Mouse (Mus musculus): ENCODE data around the gene Rars2. TPM values are rescaled to one million over a fixed set of nuclear protein-coding genes. Genes with fewer than 3 reads are reported as not detected.

Gene Rars2
- polyA plus RNA-seq, 1 experiment from 2014 or later: 82.5 TPM

- 90% methylated on average over 7 of the region's 7 CpGs for WGBS
- Histone ChIP-seq H3K27me3 (ENCODE audit: control insufficient read depth, insufficient read depth, low read length) (no peaks in the 10 kb centered on the region), H3K9ac (ENCODE audit: low read length) (no peak overlapping the region), H3K36me3 (ENCODE audit: control insufficient read depth, insufficient read depth, low read length) (peaks cover 9% of the 10 kb centered on the region; the same call in 1 of the 2 replicates), H3K4me1 (replicated peaks; ENCODE audit: control insufficient read depth, insufficient read depth, low read length) (no peaks in the 10 kb centered on the region), H3K9me3 (ENCODE audit: control insufficient read depth, low read length) (no peaks in the 10 kb centered on the region), H3K4me2 (ENCODE audit: low read depth, low read length, severe bottlenecking) (no peak overlapping the region), H3K27ac (ENCODE audit: low read depth, low read length) (no peak overlapping the region), H3K4me3 (ENCODE audit: low read depth, low read length) (no peak overlapping the region)
- no peak for ATAC-seq (replicated peaks; ENCODE audit: low FRiP score)
- no peak for DNase-seq (ENCODE audit: low spot score)
Observed at GRCm38 (mm10) chr4:34584871-34585607, 29.7 kb upstream of the Rars2 start.

GRCm38 (mm10) chr4:34603123-34603522 lies 11.6 kb upstream of the Rars2 start:
- no peak overlapping the region for H3K4me2 ChIP-seq (ENCODE audit: low read depth, low read length, severe bottlenecking)
- H3K27ac ChIP-seq (ENCODE audit: low read depth, low read length): no peak overlapping the region
- no peaks in the 10 kb centered on the region for H3K4me1 ChIP-seq (replicated peaks; ENCODE audit: control insufficient read depth, insufficient read depth, low read length)
- H3K27me3 ChIP-seq (ENCODE audit: control insufficient read depth, insufficient read depth, low read length): no peaks in the 10 kb centered on the region
- ATAC-seq (replicated peaks; ENCODE audit: low FRiP score) (no peak), DNase-seq (ENCODE audit: low spot score) (no peak)
- no peaks in the 10 kb centered on the region for H3K9me3 ChIP-seq (ENCODE audit: control insufficient read depth, low read length)
- WGBS: 88% methylated on average over 6 of the region's 6 CpGs
- no peak overlapping the region for H3K9ac ChIP-seq (ENCODE audit: low read length)
- H3K4me3 ChIP-seq (ENCODE audit: low read depth, low read length): no peak overlapping the region
- peaks cover 7% of the 10 kb centered on the region; the same call in 1 of the 2 replicates for H3K36me3 ChIP-seq (ENCODE audit: control insufficient read depth, insufficient read depth, low read length)

- peaks cover 5% of the 10 kb centered on the region; the same call in 1 of the 2 replicates for H3K36me3 ChIP-seq (ENCODE audit: control insufficient read depth, insufficient read depth, low read length)
Observed at GRCm38 (mm10) chr4:34606658-34607057, 8.1 kb upstream of the Rars2 start.

GRCm38 (mm10) chr4:34613571-34614145 lies 1.1 kb upstream of the Rars2 start:
- 78% methylated on average over 6 of the region's 6 CpGs for WGBS
- H3K9me3 ChIP-seq (ENCODE audit: control insufficient read depth, low read length): no peaks in the 10 kb centered on the region
- ATAC-seq (replicated peaks; ENCODE audit: low FRiP score): no peak
- H3K27me3 ChIP-seq (ENCODE audit: control insufficient read depth, insufficient read depth, low read length): no peaks in the 10 kb centered on the region
- peak overlapping the region; percentile 88; the same call in 1 of the 2 replicates for H3K9ac ChIP-seq (ENCODE audit: low read length)
- peak overlapping the region; percentile 90 for H3K4me2 ChIP-seq (ENCODE audit: low read depth, low read length, severe bottlenecking)
- peaks cover 13% of the 10 kb centered on the region for H3K4me1 ChIP-seq (replicated peaks; ENCODE audit: control insufficient read depth, insufficient read depth, low read length)
- no peak overlapping the region for H3K27ac ChIP-seq (ENCODE audit: low read depth, low read length)
- no peak for DNase-seq (ENCODE audit: low spot score)
- H3K36me3 ChIP-seq (ENCODE audit: control insufficient read depth, insufficient read depth, low read length): no peaks in the 10 kb centered on the region
- peak overlapping the region; percentile 77 for H3K4me3 ChIP-seq (ENCODE audit: low read depth, low read length)

More at GRCm38 (mm10) chr4:34606658-34607057, 8.1 kb upstream of the Rars2 start:
- Histone ChIP-seq H3K4me2 (ENCODE audit: low read depth, low read length, severe bottlenecking) (no peak overlapping the region), H3K9ac (ENCODE audit: low read length) (no peak overlapping the region), H3K27ac (ENCODE audit: low read depth, low read length) (no peak overlapping the region), H3K9me3 (ENCODE audit: control insufficient read depth, low read length) (no peaks in the 10 kb centered on the region), H3K4me3 (ENCODE audit: low read depth, low read length) (no peak overlapping the region), H3K27me3 (ENCODE audit: control insufficient read depth, insufficient read depth, low read length) (no peaks in the 10 kb centered on the region), H3K4me1 (replicated peaks; ENCODE audit: control insufficient read depth, insufficient read depth, low read length) (no peaks in the 10 kb centered on the region)
- 98% methylated on average over 10 of the region's 10 CpGs for WGBS
- ATAC-seq (replicated peaks; ENCODE audit: low FRiP score): no peak
- no peak for DNase-seq (ENCODE audit: low spot score)

GRCm38 (mm10) chr4:34615303-34615702 lies 546 bp downstream of the Rars2 start:
- H3K4me2 ChIP-seq (ENCODE audit: low read depth, low read length, severe bottlenecking): peak overlapping the region; percentile 90
- no peak for DNase-seq (ENCODE audit: low spot score)
- H3K4me1 ChIP-seq (replicated peaks; ENCODE audit: control insufficient read depth, insufficient read depth, low read length): peaks cover 13% of the 10 kb centered on the region
- 2% methylated on average over 13 of the region's 13 CpGs for WGBS
- H3K27me3 ChIP-seq (ENCODE audit: control insufficient read depth, insufficient read depth, low read length): no peaks in the 10 kb centered on the region
- 0 out of 2 replicates have a peak, but pooled peaks have one; percentile 33 for ATAC-seq (replicated peaks; ENCODE audit: low FRiP score)
- H3K9me3 ChIP-seq (ENCODE audit: control insufficient read depth, low read length): no peaks in the 10 kb centered on the region
- H3K27ac ChIP-seq (ENCODE audit: low read depth, low read length): no peak overlapping the region
- no peaks in the 10 kb centered on the region for H3K36me3 ChIP-seq (ENCODE audit: control insufficient read depth, insufficient read depth, low read length)
- peak overlapping the region; percentile 88 for H3K9ac ChIP-seq (ENCODE audit: low read length)
- H3K4me3 ChIP-seq (ENCODE audit: low read depth, low read length): peak overlapping the region; percentile 77

- Histone ChIP-seq H3K4me3 (ENCODE audit: low read depth, low read length) (peak overlapping the region; percentile 77; the same call in 1 of the 2 replicates), H3K27me3 (ENCODE audit: control insufficient read depth, insufficient read depth, low read length) (no peaks in the 10 kb centered on the region), H3K4me2 (ENCODE audit: low read depth, low read length, severe bottlenecking) (peak overlapping the region; percentile 90; the same call in 1 of the 2 replicates), H3K9ac (ENCODE audit: low read length) (peak overlapping the region; percentile 88), H3K36me3 (ENCODE audit: control insufficient read depth, insufficient read depth, low read length) (no peaks in the 10 kb centered on the region), H3K27ac (ENCODE audit: low read depth, low read length) (no peak overlapping the region), H3K9me3 (ENCODE audit: control insufficient read depth, low read length) (no peaks in the 10 kb centered on the region), H3K4me1 (replicated peaks; ENCODE audit: control insufficient read depth, insufficient read depth, low read length) (peaks cover 13% of the 10 kb centered on the region)
- DNase-seq (ENCODE audit: low spot score): no peak
- no peak for ATAC-seq (replicated peaks; ENCODE audit: low FRiP score)
- WGBS: 46% methylated on average over 8 of the region's 8 CpGs
Observed at GRCm38 (mm10) chr4:34616146-34616545, 1.4 kb downstream of the Rars2 start.

- Histone ChIP-seq H3K9ac (ENCODE audit: low read length) (no peak overlapping the region), H3K27me3 (ENCODE audit: control insufficient read depth, insufficient read depth, low read length) (no peaks in the 10 kb centered on the region), H3K9me3 (ENCODE audit: control insufficient read depth, low read length) (no peaks in the 10 kb centered on the region), H3K27ac (ENCODE audit: low read depth, low read length) (no peak overlapping the region), H3K4me1 (replicated peaks; ENCODE audit: control insufficient read depth, insufficient read depth, low read length) (no peaks in the 10 kb centered on the region), H3K4me2 (ENCODE audit: low read depth, low read length, severe bottlenecking) (no peak overlapping the region), H3K36me3 (ENCODE audit: control insufficient read depth, insufficient read depth, low read length) (no peaks in the 10 kb centered on the region), H3K4me3 (ENCODE audit: low read depth, low read length) (no peak overlapping the region)
- 89% methylated on average over 4 of the region's 4 CpGs for WGBS
- ATAC-seq (replicated peaks; ENCODE audit: low FRiP score) (no peak), DNase-seq (ENCODE audit: low spot score) (no peak)
Observed at GRCm38 (mm10) chr4:34625556-34625955, 10.8 kb downstream of the Rars2 start.

GRCm38 (mm10) chr4:34626401-34626800 lies 11.6 kb downstream of the Rars2 start:
- 93% methylated on average over 6 of the region's 6 CpGs for WGBS
- H3K4me3 ChIP-seq (ENCODE audit: low read depth, low read length): no peak overlapping the region
- ATAC-seq (replicated peaks; ENCODE audit: low FRiP score) (no peak), DNase-seq (ENCODE audit: low spot score) (no peak)
- H3K9me3 ChIP-seq (ENCODE audit: control insufficient read depth, low read length): no peaks in the 10 kb centered on the region
- H3K9ac ChIP-seq (ENCODE audit: low read length): no peak overlapping the region
- H3K36me3 ChIP-seq (ENCODE audit: control insufficient read depth, insufficient read depth, low read length): no peaks in the 10 kb centered on the region; the same call in 1 of the 2 replicates
- no peaks in the 10 kb centered on the region for H3K4me1 ChIP-seq (replicated peaks; ENCODE audit: control insufficient read depth, insufficient read depth, low read length)
- no peak overlapping the region for H3K27ac ChIP-seq (ENCODE audit: low read depth, low read length)
- H3K4me2 ChIP-seq (ENCODE audit: low read depth, low read length, severe bottlenecking): no peak overlapping the region
- H3K27me3 ChIP-seq (ENCODE audit: control insufficient read depth, insufficient read depth, low read length): no peaks in the 10 kb centered on the region

Data from forebrain, embryonic 11.5 days (tissue).